Mouse (Mus musculus) adrenal gland, postnatal 10 days (tissue): ENCODE measurements around the gene Krtdap. TPM values are rescaled to one million over a fixed set of nuclear protein-coding genes. Genes with fewer than 3 reads are reported as not detected.
"Not testable (repeated sequence)": the region's sequence is repeated elsewhere in the genome, so short reads cannot be mapped to it uniquely, and the experiment has no call there.

Source experiments
- DNase-seq: peaks from one replicate; pipeline ENCODE4 v3.0.0; 2021; ENCODE audit warnings: mixed read lengths
- total RNA-seq, 2 experiments: library from RNA; stranded (reverse); gene quantifications; 2 replicates each; pipeline ENCODE4 v1.2.3; 2021

The Krtdap gene
- total RNA-seq, 2 experiments from 2014 or later = 1.5 to 1.6 TPM

GRCm38 (mm10) chr7:30785721-30786546 lies 1.8 kb upstream of the Krtdap start:
- DNase-seq = no peak

- DNase-seq = no peak
Observed at GRCm38 (mm10) chr7:30790141-30790540, 2.4 kb downstream of the Krtdap start.

DNA sequence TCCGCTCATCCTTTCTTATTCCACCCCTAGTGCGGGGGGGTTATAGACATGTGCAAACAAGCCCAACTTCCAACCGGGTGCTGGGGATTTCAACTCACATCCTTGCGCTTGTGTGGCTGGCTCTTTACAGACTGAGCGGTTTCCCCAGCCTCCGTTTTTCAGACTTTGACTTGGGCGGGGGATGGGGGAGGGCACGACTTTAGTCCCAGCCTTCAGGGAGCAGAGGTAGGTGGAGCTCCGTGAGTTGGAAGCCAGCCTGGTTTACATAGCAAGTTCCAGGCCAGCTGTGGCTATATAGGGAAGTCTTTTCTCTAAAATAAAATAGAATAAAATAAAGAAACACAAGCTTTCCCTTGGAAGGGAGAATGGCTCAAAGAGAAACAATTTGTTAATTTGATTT lies 4.2 kb downstream of the Krtdap start:
- no peak for DNase-seq

- DNase-seq = no peak
Observed at GRCm38 (mm10) chr7:30794921-30795320, 7.2 kb downstream of the Krtdap start.

DNA sequence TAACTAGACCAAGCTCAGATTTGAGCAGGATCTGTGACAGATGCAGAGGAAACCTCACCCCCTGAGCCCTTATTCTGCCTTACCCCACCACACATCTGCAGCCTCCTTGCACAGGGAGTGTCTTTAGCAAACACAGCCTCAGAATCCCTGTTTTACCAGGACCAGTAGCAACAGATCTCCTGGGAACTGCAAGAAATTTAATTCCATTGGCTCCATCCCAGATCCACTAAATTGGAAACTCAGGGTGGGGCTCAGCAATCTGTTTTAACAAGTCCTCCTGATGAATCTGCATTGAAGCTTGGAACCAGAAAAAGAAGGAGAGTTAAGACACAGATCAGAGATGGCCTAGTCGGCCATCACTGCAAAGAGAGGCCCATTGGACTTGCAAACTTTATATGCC lies 9.1 kb downstream of the Krtdap start:
- DNase-seq = no peak

GRCm38 (mm10) chr7:30800653-30801052 lies 13.0 kb downstream of the Krtdap start:
- DNase-seq = no peak

DNA sequence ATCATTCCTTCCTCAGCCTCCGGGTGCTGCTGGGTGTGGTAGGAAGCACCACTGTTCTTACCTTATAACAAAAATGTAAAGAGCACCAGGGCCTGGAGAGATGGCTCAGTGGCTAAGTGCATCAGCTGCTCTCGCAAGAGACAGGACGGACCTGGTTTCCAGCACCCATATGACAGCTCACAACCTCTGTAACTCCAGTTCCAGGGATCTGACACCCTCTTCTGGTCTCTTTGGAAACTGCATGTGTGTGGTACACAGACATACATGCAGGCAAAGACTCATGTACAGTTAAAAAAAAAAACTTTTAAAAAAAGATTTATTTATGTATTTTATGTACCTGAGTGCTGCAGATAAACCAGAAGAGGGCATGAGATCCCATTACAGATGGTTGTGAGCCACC lies 15.6 kb downstream of the Krtdap start:
- DNase-seq = no peak

- DNase-seq = no peak
Observed at GRCm38 (mm10) chr7:30804026-30804715, 16.5 kb downstream of the Krtdap start.

GRCm38 (mm10) chr7:30805924-30806323 lies 18.2 kb downstream of the Krtdap start:
- peak; percentile 77 for DNase-seq

DNA sequence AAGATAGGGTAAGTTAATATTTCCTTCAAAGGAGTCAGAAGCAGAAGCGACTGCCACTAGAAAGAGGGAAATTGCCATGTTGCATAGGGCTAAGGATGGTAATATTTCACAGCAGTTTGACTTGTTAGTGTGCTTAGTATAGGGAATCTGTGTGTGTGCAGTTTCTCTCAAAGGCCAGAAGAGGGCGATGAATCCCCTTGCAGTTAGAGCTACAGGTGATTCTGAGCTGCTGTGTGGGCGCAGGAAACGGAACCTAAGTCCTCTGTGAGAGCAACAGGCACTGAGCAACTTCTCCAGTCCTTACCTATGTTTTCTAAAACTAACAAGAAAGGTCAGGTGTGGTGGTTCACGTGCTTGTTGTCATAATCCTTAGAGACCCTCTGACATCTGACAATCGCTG lies 22.6 kb downstream of the Krtdap start:
- DNase-seq = no peak

- peak; percentile 28 for DNase-seq
Observed at GRCm38 (mm10) chr7:30811757-30812290, 24.1 kb downstream of the Krtdap start.

- no peak for DNase-seq
Observed at GRCm38 (mm10) chr7:30812291-30812807, 24.7 kb downstream of the Krtdap start.

DNA sequence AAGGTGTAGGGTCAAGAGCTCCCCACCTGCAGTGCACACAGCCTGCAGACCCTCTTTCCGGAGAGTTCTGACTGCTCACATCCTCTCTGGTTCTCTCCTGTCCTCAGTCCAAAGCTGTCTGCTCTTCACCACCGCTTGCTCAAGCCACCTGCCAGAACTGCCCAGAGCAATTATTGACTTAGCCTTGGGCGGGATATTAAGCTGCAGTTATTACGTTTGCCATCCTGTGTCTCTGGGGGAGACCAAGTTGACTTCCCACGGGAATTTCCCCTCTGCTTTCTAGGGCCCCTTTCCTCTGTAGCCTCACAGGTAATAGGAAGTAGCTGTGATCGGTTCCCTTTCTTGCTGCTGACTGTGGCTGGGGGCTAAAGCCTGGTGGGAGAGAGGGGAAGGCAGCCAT lies 32.4 kb downstream of the Krtdap start:
- DNase-seq = no peak

- no peak for DNase-seq
Observed at GRCm38 (mm10) chr7:30820854-30821445, 33.3 kb downstream of the Krtdap start.

GRCm38 (mm10) chr7:30821532-30821931 lies 33.8 kb downstream of the Krtdap start:
- peak; percentile 31 for DNase-seq

DNA sequence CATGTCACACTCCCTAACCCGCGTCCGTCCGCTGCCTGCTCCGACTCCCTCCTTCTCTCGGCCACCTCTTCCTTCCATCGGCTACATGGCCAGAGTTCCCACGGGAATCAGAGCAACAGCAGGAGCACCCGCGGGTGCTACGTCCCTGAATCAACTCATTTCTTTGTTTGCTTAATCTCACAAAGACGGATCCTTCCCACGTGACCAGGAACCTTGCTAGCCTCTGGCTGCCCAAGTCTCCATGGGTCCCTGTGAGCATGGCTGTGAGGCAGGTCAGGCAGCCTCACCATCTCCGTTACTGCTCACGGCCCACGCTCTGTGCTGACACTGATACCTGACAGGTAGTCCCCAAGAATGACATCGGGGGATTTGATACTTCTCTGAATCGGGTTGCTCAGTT lies 36.0 kb downstream of the Krtdap start, which contains the start of gene Ffar2:
Gene Ffar2, minus strand, starts transcription at position 101 of the 400 bp plus-strand sequence.
- DNase-seq = no peak

DNA sequence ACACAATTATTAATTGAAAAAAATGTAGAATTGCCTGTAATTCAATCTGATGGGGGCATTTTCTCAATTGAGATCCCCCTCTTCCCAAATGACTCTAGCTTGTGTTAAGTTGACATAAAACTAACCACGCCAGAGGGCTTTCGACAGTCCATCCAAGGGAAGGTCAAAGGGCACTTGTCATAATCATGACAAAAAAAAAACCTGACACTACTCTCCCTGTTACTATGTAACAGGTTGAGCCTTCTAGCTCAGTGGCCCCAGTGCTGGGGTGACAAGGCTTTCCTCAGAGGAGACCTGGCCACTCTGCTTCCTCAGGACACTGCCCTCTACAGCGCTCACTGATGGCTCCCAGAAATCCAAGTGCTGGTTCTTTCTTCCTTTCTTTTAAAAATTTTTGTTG lies 36.6 kb downstream of the Krtdap start:
- DNase-seq = no peak

DNA sequence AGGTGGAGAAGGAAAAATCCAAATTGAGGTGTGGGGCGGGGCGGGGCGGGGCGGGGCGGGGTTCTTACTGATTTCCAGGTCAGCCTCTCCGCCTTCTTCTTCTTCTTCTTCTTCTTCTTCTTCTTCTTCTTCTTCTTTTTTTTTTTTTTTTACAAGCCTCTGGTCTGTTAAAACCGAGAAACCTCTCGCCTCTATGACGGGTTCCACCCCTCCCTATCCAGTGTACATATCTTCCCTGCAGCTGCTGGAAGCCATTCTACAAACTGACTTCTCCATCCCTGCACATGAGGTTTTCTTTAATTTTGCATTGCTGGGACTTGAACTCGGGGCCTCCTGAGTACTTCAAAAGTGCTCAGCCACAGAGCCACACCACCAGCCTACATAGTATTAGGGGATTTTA lies 39.0 kb downstream of the Krtdap start:
- no peak for DNase-seq

DNA sequence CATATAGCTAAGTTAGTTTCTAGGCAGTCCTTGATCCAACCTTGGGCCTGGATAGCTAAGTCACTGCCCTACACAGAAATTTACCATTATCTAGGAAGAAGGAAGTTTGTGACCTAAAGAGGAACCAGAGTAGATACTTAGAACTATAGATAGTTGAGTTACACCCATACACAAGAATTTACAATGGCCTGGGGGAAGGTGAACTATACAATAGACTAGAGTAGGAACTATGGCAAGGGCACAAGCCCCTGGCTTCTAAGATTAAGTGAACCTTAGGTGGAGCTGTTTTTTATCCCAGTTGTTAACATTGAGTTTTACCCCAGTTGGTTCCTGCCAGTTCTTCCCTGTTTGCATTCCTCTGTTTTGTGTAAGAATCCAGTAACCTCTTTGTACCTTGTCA lies 41.2 kb downstream of the Krtdap start:
- DNase-seq = not testable (repeated sequence)

- DNase-seq = no peak
Observed at GRCm38 (mm10) chr7:30829428-30829827, 41.7 kb downstream of the Krtdap start.

- DNase-seq = no peak
Observed at GRCm38 (mm10) chr7:30832261-30832660, 44.6 kb downstream of the Krtdap start.

- not testable (repeated sequence) for DNase-seq
Observed at GRCm38 (mm10) chr7:30832684-30833083, 45.0 kb downstream of the Krtdap start.

DNA sequence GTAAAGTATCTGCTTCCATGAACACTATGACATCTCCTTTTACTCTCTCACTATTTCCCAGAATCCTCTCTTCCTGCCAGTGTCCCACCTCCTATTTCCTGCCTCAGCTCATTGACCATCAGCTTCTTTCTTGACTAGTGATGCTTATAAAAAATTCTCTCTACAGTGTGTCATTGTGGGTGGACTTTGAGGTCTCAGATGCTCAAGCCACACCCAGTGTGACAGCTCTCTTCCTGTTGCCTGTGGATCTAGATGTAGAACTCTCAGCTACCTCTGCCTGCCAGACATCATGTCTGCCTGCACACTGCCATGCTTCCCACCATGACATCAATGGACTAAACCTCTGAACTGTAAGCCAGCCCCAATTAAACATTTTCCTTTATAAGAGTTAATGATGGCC lies 49.6 kb downstream of the Krtdap start:
- DNase-seq = no peak
